Mouse (Mus musculus) thymus, postnatal 36 days (tissue): ENCODE data around the gene Gm10097.

Experiments used
- DNase-seq, 2 experiments: peaks; one replicate each; pipeline ENCODE4 v3.0.0; 2022; ENCODE audit warnings: mixed read lengths in 2 of 2

Gm10097 gene

DNA sequence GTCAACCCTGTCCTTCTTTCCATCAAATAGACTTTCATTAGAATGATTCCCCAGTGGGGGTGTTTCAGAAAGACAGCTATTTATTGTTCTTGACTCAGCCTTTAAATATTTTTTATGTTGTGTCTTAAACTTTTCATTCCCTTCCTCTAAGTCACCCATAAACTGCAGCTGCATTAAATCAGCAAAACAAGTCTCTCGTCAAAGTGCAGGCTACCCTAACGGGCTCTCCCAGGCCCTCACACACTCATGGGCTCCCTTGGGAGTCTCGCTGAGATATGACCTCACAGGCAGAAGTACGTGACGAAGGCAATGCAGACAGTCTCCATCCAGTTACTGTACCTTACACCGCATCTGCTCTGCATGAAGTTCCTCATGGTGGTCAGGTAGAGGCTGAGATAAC is 17.3 kb downstream of the Gm10097 start:
- DNase-seq = no peak

DNA sequence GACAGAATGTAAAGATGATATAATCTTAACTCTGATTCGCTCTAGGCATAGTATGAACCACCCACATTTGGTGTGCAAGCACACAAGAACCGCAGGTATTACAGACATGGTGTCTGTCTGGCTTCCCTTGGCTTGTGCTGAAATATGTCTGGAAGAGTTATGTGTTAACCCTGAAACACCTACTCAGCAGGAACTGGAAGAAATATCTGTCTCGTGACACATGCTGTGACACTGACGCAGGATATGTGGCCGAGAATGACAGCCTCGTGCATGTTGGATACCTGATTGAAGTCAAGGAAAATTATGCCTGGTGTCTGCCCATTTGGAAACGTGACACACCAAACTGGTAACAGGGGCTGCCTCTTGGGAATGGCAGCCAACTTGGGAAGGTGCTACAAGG is 18.3 kb downstream of the Gm10097 start:
- DNase-seq = no peak

DNA sequence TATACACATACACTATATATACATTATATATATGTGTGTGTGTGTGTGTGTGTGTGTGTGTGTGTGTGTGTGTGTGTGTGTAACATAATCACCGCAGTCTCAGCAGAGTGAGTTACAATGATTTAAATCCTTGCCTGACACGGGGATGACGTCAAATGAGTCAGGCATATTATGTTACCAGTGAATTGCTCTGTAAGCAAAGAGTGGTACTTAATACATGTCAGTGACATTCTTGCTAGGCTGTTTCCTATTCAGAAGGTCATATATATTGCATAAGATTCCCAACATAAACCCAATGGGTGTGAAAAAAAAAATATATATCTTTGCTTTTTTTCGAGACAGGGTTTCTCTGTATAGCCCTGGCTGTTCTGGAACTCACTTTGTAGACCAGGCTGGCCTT is 20.1 kb downstream of the Gm10097 start:
- DNase-seq = no peak

- DNase-seq = no peak
Measured at GRCm38 (mm10) chr10:5096996-5097753, 28.2 kb downstream of the Gm10097 start.

DNA sequence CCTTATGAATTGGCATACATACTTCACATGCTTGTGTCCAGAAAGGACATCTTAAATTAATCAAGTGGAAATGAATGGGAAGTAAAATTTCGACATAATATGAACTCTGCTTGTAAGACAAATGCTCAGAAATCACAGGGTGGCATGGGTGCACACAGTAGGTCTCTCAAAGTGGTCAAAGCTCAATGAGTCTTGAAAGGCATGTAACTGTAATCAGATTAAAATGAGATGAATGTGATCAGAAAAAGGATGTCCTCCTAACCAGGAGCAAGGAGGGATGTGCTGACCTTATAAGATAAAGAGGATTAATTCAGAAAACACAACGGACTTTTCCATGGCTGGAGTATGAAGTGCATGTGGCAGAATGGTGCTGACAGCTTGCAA is 28.8 kb downstream of the Gm10097 start:
- DNase-seq = no peak

GRCm38 (mm10) chr10:5110773-5111172 is 41.8 kb downstream of the Gm10097 start:
- DNase-seq = no peak

GRCm38 (mm10) chr10:5116155-5116554 is 47.2 kb downstream of the Gm10097 start:
- no peak for DNase-seq

- no peak for DNase-seq
Measured at GRCm38 (mm10) chr10:5116720-5117119, 47.7 kb downstream of the Gm10097 start.
